Mouse (Mus musculus): ENCODE results near the gene Pygo2.
A peak's percentile ranks its signal among the peaks of the same experiment; 100 is the strongest.
"Not testable (repeated sequence)": the region's sequence is repeated elsewhere in the genome, so short reads cannot be mapped to it uniquely, and the experiment has no call there.

Gene Pygo2

GRCm38 (mm10) chr3:89420421-89420820, 9.6 kb upstream of the Pygo2 start:
- no peak for DNase-seq (ENCODE audit: low read depth)

GRCm38 (mm10) chr3:89421002-89421774, 8.8 kb upstream of the Pygo2 start:
- peak; percentile 97 for DNase-seq (ENCODE audit: low read depth)

DNA sequence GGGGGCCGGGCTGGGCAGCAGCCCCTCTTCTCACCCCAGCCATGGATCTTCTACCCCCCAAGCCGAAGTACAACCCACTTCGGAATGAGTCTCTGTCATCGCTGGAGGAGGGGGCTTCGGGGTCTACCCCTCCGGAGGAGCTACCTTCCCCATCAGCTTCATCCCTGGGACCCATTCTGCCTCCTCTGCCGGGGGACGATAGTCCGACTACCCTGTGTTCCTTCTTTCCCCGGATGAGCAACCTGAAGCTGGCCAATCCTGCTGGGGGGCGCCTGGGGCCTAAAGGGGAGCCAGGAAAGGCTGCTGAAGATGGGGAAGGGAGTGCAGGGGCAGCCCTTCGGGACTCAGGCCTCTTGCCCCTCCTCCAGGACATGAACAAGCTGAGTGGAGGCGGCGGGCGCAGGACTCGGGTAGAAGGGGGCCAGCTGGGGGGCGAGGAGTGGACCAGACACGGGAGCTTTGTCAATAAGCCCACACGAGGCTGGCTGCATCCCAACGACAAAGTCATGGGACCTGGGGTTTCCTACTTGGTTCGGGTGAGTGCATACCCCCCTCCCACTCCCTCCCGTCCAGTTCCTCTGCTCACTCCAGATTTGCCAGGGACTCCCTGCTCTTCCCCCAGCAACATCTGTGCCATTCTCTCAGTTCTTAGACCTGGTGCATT, 8.1 kb upstream of the Pygo2 start:
- no peak for DNase-seq (ENCODE audit: low read depth)

GRCm38 (mm10) chr3:89422556-89423205, 7.3 kb upstream of the Pygo2 start:
- DNase-seq (ENCODE audit: low read depth): no peak

- DNase-seq (ENCODE audit: low read depth): no peak
These were observed 5.4 kb upstream of the Pygo2 start for GRCm38 (mm10) chr3:89424416-89425140.

DNA sequence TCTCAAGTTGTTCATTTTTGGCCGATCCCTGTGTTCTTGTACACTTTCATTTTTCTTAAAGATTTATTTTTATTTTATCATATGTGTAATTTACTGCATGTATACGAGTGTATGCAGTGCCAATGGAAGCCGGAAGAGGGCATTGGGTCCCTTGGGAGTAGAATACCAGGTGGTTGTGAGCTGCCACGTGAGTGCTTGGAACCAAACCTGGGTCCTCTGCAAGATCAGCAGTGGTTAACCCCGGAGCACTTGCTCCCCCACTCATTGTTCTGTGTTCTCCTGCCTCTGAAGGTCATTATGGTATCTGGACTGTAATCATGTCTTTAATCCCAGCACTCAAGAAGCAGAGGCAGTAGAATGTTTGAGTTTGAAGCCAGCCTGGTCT, 4.9 kb upstream of the Pygo2 start:
- no peak for DNase-seq (ENCODE audit: low read depth)

- no peak for DNase-seq (ENCODE audit: low read depth)
These were observed 4.1 kb upstream of the Pygo2 start for GRCm38 (mm10) chr3:89425876-89426275.

DNA sequence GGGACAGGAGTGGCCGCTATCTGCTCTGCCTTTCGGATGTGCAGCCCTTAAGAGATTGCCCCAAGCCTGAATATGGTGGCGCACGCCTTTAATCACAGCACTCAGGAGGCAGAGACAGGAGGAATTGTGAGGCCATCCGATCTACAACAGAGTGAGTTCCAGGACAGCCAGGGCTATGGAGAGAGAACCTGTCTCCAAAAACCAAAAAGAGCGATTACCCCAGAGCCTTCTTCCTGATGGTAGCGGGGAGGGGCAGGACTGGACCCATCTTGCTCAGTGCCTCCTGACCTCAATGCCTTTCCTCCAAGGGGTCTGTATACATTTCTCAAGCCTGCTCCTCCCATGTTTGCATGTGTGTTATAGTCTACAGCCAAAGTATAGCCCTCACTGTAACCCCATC, 993 bp upstream of the Pygo2 start:
- not testable (repeated sequence) for DNase-seq (ENCODE audit: low read depth)

GRCm38 (mm10) chr3:89432606-89433005, 2.6 kb downstream of the Pygo2 start:
- DNase-seq (ENCODE audit: low read depth): no peak

DNA sequence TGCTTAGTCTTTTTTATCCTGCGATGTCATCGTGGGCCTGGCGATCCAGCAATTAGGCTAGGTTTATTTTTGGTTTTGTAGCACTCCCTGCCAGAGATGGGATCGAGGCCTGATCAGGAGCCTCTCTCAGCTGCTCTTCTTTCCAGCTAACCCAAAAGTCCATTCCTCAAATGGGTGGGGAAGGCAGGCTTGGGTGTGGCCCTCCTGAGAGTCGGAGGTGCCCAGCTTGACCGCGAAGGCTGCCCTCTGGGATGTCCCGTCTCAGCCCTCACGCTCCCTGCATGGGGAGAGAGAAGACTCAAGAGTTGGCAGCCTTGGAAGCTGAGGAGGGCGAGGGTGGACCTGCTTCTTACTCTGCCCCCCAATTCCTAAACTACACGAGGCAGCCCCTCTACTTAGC, 4.5 kb downstream of the Pygo2 start:
- DNase-seq (ENCODE audit: low read depth): no peak

- no peak for DNase-seq (ENCODE audit: low read depth)
These were observed 5.0 kb downstream of the Pygo2 start for GRCm38 (mm10) chr3:89435041-89435440.

DNA sequence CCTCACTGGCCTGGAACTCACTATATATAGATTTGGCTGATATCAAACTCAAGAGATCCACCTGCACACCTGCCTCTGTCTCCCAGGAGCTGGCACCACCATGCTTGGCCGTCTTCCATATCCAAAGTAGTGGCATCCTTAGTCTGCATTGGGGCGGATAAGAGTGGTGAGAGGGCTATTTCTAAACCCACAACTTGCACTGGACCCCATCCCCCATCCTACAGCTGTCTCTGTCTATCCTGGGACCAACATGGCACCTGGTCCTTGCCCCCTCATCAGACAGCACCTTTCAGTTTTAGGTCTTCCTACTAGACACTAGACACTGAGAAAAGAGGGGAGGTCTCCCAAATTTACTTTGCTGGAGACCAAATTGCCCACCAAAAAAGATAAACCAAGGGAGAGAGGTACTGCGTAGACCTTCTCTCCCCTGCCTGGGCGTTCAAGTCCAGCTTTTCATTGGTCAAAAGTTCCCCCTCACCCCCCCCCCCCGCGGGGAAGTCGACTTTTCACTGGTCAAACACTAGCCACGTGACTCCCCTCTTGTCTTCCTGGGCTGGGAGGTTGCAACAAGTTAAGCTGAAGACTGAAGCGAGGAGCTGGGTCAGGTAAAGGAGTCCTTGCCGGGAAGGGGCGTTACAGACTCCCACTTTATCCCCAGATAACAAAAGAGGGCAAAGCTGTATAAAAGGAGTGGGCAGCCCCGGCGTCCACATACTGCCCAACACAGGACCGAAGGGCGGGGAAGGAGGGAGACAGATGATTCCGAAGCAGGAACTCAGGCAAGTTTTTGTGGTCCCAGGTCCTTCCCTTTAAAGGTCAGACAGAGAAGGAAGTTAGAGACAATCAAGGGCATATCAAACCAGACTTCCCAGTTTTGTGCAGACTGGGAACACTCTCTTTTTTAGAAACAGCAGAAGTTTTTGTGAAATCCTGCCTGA, 6.4 kb downstream of the Pygo2 start, which contains the start of gene Pbxip1:
Pbxip1 (plus strand) TSS at position 531 of the 938 bp plus-strand sequence.
- no peak for DNase-seq (ENCODE audit: low read depth)

DNA sequence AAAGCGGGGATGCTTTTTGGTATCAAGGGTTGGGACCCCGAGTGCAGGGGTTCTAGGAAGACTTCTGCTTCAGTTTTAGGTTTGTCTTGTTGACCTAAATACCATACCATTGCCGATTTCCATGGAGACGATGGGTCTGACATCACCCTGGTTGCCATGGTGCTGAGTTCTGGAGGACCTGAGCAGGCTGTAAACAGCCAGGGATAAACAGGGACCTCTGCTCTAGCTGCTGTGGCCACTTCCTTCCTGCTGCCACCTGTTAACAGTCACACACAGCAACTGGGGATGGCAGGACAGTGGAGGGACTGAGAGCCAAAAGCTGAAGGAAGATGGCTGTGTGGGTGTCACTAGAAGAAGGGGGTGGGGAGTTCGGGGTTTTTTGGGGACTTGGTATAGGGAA, 7.3 kb downstream of the Pygo2 start:
- no peak for DNase-seq (ENCODE audit: low read depth)

GRCm38 (mm10) chr3:89440691-89441090, 10.7 kb downstream of the Pygo2 start:
- no peak for DNase-seq (ENCODE audit: low read depth)

- no peak for DNase-seq (ENCODE audit: low read depth)
These were observed 18.9 kb downstream of the Pygo2 start for GRCm38 (mm10) chr3:89448720-89449537.

- no peak for DNase-seq (ENCODE audit: low read depth)
These were observed 19.5 kb downstream of the Pygo2 start for GRCm38 (mm10) chr3:89449541-89449940.

DNA sequence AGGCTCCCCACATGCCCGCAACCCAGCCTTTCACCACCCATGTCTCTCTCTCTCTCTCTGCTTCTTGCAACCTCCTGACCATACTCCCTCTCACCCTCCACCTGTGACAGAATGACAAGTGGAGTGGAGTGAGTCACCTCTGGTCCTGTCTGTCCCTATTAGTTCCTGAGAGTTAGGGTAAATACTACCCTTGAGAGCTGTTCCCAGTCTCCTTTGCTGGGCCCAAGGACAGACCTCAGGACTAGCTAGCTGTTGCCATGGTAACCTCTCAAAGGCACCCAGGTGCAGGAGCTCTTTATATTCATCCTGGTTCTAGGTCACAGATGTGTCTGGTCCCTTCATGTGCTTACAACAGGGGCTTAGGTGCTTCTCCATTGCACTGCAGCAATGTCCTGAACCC, 21.9 kb downstream of the Pygo2 start:
- no peak for DNase-seq (ENCODE audit: low read depth)

DNA sequence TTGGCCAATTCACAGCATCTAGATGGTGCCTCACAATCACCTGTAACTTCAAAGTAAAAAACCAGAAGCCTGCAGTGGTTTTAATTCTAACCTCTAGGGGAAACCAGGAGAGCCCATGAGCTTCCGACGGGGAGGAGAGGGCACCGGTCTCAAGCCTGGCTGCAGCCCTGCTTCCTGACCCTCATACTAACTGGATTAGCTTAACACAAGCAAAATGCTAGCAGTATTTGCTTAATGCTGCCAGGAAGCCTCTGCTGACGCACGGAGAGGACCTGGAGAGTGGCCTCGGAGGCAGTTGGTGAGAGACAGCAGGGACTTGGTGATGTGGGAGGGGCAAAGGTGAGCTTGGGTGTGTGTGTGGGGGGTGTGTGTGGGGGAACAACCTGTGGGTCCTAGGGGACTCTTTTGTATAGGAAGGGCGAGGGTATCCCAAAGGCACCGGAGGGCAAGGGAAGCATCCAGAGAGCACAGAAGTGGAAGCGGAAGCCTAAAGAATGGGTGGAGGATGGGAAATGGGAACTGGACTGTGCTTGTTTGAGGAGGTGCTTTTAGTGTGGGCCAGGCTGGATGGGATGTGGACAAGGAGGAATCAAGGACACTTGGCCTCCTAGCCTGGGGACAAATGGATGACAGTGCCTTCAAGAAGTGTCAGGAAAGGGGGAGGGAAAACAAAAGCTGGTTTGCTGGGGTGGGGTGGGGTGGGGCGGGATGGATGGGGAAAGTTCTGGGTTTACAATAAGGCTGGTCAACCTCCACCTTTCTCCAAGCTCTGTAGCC, 24.6 kb downstream of the Pygo2 start, which contains the start of gene Pmvk:
Pmvk (plus strand) TSS at position 141 of the 777 bp plus-strand sequence.
- DNase-seq (ENCODE audit: low read depth): no peak

- DNase-seq (ENCODE audit: low read depth): no peak
These were observed 25.8 kb downstream of the Pygo2 start for GRCm38 (mm10) chr3:89455786-89456285.
